Mouse (Mus musculus) CH12F3 (cell line): ENCODE results near the gene Atf3.

ENCODE experiments used
- in situ Hi-C: fragments of 300-500 bp; cut with MboI; formaldehyde crosslinking; loops from 2 replicates; pipeline ENCODE4 v1.14.3; 2020; ENCODE audit warnings: low sequenced_read_pairs

Atf3 gene

DNA sequence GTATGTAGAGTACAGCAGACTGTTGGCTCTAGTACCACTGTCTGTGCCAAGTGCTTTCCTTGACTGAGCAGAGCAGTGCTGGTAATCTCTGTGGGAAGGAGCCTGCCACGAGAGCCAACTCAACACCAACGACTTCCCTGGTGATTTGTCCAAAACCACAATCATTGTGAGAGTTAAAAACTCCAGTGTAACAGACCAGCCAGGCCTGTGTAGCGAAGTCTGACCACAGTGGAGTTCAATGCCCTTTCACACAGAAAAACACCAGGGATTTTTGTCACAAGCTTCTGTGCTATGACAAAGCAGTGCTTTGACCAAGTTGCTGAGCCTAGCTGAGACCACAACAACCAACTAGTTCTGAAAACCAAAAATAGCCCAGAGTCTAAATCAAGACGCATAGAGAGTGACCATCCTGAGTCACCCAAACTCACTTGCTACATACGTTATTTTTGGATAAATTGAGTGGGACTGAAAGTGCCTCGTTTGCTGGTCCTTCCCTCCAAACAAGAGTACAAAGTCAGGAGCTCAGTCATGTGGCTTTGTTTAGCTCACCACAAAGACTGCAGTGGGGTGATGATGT lies 12.6 kb upstream of the Atf3 start:
- in situ Hi-C loops = no loop called here

DNA sequence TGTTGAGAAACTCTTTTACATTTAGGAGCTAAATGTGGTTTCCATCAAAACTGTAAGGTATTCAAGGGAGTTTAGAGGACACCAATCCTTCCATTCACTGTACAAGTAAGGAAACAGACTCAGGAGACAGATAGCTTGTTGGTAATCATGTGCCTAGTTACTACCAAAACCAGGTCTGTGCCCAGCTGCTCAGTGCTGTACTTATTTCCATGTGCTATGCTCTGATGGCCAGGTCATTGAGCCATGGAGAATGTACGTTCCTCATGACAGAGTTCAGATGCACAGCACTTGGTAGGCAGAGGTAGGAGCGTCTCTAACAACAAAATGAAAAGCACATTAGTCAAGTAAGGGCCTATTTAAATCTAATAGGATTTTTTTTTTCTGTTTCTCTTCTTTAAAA lies 8.7 kb upstream of the Atf3 start:
- in situ Hi-C loops = no loop called here

DNA sequence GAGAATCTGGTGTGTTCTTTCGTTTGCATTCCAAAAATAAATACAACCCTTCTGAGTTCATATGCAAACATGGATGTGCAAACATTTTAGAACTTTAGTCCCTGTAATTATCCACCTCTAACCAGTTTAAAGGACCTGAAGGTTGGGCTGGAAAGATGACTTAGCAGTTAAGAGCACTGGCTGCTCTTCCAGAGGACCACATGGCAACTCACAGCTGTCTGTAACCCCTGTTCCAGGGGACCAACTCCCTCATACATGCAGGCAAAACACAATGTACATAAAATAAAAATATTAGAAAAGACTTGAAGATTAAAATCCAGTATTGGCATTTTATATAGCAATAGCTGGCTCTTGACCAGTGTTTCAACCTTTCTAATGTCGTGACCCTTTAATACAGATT lies 7.9 kb upstream of the Atf3 start:
- in situ Hi-C loops = no loop called here

DNA sequence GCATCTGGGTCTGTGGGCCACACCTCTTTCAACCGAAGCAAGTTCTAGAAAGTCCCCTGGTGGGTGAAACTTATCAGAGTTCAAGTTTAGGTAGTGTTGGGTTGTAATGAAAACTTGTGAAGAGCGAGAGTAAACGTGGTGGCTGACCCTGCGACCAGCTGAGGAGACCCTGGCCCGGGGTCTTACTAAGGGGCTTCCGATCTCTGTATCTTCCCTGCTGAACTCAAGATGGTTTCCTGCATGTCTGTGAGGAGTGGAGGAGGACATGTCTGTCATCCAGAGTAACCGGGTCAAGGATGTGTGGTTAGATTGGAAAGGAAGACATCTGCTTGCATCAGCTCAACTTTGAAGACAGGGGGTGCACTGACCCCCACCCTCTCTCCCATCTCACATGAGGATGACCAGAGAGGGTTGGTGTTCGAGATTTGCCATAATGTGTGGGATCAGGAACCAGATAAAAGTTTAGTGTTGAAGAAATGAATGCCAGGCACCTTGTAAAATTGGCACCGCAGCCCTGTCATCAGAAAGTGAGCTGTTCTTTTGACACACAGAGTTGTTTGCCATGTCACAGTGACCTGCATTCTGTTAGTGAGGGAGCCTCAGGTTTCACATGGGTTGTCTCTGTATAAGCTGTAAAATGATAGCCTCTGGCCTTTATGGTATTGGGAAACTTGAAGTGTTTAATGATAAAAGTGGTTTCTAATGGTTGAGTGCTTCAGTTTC lies 7.3 kb upstream of the Atf3 start:
- in situ Hi-C loops = no loop called here

DNA sequence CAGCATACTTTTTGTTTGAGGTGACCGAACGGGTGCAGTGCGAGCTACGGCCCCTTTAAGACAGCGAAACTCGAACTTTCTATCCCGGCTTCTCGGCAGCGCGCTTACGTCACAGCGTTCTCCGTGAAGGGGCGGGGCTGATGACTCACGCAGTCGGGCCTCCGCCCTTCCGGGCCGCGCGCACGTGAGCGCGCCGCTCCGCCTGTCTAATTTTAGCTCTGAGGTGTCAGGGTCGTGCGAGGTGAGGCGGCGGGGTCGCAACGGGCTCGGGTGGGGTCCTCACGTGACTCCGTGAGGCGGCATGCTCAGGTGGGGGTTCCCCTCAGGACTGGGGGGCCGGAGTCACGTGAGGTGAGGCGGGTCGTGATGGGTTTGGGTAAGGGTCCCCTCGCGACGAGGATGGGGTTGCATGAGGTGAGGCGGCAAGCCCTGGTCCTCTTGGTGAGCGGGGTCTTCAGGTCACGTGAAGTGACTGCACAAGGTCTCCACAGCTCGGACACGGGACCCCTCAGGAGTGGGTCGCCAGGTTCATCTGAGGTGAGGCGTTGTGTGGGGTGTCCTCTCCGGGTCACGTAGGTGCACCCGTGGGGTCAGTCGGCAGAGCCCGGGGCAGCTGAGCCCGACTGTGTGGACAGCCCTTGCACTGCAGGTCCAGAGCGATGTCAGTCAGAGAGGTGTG lies 6.6 kb upstream of the Atf3 start:
- in situ Hi-C loops = no loop called here

DNA sequence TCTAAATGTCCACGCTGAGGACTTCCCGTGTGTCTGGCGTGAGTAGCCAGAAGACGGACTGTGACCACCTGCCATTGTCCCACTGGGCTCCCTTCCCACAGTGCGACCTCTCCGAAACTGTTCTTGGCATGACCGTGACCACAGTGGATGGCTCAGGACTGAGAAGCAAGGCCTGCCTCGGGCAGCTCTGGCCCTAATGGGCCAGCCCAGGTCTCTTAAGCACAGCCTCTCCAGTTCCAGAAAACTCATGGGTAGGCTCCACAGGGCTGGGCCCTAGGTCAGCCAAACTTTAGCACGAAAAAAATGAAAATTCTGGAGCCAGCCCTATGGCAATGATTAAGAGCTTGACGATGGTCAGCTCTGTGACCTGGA lies 6.1 kb upstream of the Atf3 start:
- in situ Hi-C loops = no loop called here

DNA sequence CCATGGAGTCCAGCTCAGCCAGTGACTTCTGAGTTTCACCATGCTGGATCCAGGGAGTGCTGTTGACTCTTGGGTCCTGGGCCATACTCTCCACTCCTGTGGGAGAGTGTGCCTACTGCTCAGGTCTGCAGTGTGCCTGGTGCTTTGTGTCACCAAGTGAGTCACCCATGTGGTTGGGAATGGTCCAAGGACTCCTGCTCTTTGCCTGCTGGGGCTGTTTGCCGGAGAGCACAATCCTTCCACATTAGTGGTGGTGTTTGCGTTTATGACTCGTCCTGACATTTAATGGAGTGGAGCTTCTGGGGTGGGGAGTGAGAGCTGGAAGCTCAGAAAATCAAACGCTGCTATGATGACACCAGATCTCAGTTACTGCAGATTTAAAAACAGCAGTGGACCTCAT lies 4.2 kb upstream of the Atf3 start:
- in situ Hi-C loops = no loop called here

DNA sequence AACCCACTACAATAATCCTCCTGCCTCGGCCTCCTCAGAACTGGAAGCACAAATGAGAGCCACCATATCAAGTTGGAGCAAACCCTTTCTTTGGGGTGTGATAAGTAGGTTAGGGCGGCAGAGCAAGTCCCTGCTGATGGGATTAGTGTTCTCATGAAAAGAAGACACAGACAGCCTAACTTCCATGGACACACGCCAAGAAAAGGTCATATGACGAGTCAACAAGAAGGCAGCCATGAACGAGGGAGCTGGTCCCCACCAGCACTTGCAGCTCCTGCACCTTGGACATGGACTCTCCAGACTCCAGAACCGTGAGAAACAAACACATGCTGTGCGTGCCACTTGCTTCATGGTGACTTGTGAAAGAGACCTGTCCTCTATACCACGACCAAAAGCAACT lies 2.7 kb upstream of the Atf3 start:
- in situ Hi-C loops = no loop called here

DNA sequence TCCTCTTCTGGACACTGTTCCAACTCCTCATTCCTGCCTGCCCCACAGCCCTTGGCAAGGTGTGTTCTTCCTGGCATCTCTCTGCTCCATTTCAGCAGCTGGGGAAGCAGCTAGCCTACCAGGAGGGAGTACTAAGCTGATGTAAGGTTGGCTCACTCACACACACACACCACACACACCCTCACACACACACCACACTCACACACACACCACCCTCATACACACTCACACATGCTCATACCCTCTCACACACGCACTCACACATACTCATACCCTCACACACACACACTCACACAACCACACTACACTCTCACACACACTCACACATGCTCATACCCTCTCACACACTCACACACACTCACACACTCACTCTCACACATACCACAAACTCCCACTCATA lies 1.9 kb upstream of the Atf3 start:
- in situ Hi-C loops = no loop called here

DNA sequence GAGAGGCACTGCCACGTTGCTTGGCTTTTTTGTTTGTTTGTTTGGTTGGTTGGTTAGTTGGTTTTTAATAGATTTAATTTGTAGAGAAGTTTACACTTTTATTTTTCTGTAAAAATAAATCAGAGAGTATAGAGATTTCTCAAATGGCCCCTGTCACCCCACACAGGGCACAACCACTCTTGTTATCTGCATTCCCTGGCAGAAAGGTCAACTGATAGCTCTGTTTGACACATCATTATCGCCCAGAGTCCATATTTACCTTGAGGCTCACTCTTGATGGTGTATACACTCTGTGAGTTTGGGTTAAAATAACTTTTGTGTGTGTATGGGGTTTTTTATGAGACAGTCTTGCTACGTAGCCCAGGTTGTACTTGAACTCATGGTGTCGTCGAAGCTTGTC lies 744 bp upstream of the Atf3 start:
- in situ Hi-C loops = no loop called here

DNA sequence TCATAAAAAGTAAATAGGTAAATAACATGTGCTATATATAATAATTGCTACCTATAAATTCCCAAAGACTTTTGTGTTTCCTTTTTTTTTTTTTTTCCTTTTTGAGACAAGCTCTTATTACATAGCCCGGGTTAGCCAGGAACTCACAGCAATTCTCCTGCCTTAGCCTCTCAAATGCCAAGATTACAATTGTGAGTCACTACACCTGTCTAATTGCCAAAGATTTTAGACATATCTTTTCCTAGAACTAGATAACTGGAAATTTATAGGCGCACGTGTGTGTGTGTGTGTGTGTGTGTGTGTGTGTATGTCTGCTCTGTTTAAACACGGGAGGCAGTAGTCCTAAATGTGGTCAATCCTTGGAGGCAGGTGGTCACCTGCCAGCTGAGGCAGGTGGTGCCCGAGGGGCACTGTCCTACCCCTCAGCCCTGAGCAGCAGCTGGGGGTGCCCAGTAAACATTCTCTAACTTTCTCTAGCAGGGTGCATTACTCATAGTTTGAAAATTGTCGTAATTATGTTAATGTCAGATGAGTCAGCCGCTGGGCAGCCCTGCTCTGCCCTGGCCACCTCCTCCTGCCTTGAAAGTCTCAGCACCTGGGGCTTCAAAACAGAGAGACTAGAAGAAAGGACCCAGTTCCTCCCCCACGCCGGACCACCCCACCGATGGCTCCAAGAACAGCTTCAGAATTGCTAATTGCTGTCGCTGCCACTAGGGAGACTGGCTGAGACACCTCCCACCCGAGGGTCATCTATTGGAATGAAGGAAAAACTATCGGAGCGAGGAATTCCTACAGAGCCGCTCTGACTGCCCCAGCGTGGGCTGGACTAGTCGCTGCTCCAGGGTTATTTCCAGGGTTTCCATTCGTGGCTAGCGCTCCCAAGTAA lies 1.8 kb downstream of the Atf3 start:
- in situ Hi-C loops = no loop called here

DNA sequence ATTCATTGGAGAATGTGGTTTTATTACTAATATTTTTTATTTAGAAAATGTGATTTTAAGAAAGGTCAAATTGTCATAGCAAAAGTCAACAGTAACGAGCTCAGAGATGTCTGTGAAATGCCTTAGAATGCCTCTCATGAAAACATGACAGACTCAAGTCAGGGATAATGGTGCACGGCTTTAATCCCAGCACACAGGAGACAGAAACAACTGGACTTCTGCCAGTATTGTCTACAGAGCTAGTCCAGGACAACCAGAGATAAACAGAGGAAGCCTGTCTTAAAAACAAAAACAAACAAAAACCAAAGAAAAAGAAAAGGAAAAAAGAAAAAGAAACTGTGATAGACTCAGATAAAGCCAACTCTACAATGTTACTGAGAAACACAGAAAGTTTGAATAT lies 6.7 kb downstream of the Atf3 start:
- in situ Hi-C loops = no loop called here

DNA sequence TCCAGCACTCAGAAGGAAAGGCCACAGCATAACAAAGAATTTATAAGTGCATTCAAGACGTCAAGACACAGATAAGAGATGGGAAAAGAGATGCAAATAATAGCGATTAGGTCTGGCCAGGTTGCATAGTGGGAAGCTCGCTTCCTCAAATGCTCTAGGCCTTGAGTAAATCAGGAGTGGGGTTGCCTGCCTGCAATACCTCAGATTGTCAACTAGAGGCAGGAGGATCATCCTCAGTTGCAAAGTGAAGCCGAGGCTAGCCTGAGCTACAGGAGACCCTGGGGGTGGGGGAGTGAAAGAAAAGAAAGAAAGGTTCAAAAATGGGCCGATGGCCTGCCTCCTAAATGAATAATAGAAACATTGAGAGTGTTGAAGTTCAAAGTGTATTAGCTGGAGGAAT lies 12.0 kb downstream of the Atf3 start:
- in situ Hi-C loops = no loop called here

DNA sequence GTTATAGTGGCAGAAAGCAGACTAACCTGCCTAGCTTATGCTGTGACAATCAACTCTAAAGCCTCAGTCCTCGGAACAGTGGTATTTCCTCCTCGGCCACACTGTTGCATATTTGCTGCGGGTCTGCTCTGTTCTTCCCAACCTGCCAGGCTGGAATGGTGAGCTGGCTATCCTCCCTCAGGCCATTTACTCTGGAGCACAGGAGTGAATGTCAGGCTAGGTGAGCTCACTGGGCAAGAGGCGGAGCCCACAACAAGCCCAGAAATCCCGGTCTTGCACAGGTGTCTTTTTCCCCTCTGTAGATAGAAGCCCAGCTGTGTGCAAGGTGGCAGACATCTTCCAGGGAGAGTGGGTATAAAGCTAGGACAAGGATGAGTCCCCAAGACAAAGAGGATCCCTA lies 13.0 kb downstream of the Atf3 start:
- in situ Hi-C loops = no loop called here

DNA sequence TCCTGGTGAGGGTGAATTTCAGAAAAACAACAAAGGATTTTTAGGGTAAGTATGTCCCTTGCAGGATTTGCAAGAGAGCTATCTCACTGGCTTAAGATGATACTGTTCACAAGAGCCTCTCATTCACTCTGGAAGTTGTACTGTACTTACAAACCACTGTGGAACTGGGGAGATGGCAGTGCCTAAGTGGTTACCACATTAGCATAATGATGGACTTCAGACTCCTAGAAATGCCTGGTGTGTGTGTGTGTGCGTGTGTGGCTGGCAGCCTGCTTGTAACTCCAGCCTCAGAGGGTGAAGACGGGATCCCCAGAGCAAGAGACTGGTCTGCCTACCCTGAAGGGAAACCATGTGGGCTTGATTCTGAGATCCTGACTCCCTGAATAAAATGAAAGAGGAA lies 14.3 kb downstream of the Atf3 start:
- in situ Hi-C loops = no loop called here

DNA sequence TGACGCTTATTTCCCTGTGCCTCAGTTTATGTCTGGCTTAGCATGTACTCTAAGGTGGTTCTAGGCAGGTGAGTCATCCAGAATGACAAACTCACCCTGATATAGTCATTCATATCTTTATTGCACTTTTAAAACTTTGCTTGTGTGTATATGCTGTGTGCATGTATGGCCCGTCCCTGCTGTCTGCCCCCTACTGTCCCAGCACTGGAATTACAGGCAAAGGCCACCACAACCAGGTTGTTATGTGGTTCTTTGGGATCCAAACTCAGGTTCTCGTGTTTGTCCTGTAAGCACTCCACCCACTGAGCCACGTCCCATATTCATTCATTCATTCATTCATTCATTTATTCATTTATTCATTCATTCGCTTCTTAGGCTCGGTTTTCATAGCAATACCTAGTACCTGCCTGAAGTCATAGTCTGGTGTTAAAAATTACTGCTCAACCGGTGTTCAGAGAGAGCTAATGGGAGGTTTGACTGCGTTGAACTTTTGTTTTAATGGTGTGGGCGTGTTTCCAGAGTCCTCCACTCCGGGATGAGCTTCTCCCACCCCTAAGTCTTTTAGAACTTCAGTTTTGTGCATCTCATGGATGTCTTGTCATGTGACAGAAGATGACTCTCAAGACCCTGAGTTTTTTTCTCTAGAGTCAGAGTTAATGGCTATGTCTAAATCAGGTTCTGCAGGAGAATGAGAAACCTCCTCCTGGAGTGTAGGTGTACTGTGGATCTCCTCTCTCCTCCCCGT lies 15.5 kb downstream of the Atf3 start:
- in situ Hi-C loops = no loop called here

DNA sequence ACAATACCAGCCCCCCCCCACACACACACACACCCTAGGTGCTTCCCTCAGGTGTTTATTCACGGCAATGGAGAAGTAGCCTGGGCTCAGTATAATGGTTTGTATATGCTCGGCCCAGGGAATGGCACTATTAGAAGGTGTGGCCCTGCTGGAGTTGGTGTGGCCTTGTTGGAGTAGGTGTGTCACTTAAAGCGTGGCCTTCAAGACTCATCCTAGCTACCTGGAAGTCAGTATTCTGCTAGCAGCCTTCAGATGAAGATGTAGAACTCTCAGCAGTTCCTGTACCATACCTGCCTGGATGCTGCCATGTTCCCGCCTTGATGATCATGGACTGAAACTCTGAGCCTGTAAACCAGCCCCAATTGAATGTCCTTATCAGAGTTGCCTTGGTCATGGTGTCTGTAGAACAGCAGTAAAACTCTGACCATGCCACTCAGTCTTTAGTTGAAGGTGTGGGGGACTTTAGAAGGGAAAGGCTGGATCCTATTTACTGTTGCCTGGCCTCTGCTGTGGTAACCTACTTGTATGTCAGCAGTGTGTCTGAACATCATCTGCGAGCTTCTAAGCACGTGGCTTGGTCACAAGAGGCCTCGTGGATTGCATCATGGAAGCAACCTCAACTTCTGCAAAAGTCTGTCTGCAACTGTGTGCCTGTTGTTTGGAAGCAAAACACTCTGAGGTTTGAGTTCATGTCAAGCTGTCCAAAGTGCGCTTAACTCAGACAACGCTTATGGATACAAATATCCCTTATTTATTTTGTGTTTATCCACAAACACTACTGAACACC lies 16.8 kb downstream of the Atf3 start:
- in situ Hi-C loops = no loop called here

DNA sequence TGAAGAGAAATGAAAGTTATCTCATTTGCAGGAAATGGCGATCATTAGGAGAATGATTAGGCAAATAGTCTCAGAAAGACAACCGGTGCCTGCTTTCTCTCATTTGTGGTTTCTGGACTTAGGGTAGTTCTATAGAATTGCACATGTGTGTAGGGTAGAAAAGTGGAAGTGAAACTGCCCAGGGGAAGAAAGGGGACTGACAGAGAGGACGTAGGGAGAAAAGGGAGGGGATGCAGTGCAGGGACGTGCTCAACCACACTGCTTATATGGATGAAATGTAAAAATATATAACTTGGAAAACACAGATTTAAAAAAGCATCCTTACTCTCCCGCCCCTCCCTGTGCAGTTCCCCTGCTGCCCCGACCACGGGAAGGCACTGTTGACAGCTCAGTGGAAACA lies 19.9 kb downstream of the Atf3 start:
- in situ Hi-C loops = no loop called here

DNA sequence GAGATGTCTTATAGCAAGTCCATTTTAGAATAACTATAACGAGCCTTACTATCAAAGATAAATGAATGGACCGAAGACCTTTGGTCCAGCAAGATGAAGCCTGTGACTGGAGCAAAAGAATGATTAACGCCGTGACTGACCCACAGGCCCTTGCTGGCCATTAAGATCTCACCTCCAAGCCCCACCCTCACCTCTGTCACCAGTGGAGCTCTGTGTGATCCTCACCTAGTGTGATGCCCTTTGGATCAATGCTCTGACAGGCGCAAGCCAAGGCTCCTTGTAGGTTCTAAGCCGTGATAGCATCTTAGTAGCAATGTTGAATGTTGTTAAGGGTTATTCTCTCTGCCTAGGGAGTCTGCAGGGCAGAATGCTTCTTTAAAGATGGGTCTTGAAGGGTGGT lies 21.8 kb downstream of the Atf3 start:
- in situ Hi-C loops = no loop called here
